Mouse (Mus musculus) liver, embryonic 14 days (tissue): ENCODE data around the gene Uox. TPM values are rescaled to one million over a fixed set of nuclear protein-coding genes. Genes with fewer than 3 reads are reported as not detected.

Experiments used
- polyA plus RNA-seq: library from polyadenylated mRNA; depleted of rRNA; stranded (reverse); fragments of >200 nt; gene quantifications from 2 replicates; pipeline ENCODE4 v1.2.3, GENCODE M21; 2012; rRNA removed

Uox gene
- polyA plus RNA-seq = 2.9 and 3.2 TPM in 2 replicates

GRCm38 (mm10) chr3:146570148-146570782 is at the start of gene Uox:
Uox (plus strand) TSS chr3:146570426.

GRCm38 (mm10) chr3:146520798-146521651 is 49.2 kb upstream of the Uox start, which contains the start of gene Rpf1:
Rpf1 (minus strand) TSS chr3:146521429.

GRCm38 (mm10) chr3:146615496-146615895 is 45.3 kb downstream of the Uox start, which contains the start of gene Dnase2b:
Dnase2b (minus strand) TSS chr3:146615596.

GRCm38 (mm10) chr3:146651217-146651616 is 81.0 kb downstream of the Uox start, which contains the start of gene 4930503B20Rik:
4930503B20Rik (minus strand) TSS chr3:146651317.

Other genes with a start within 250 kb of the Uox start
- 36.1 and 42.8 TPM in 2 replicates for gene Ssx2ip, start 165.8 kb upstream of the Uox start, polyA plus RNA-seq
- 1.7 and 2.1 TPM in 2 replicates for gene Ctbs, start 120.6 kb upstream of the Uox start, polyA plus RNA-seq
- gene Spata1, start 70.7 kb upstream of the Uox start, polyA plus RNA-seq = 1.3 and 1.6 TPM in 2 replicates
- gene Gng5, start 70.6 kb upstream of the Uox start, polyA plus RNA-seq = 126 and 149 TPM in 2 replicates
- gene Rpf1, start 49.0 kb upstream of the Uox start, polyA plus RNA-seq = 24.8 and 25.4 TPM in 2 replicates
- 0.40 and 0.41 TPM in 2 replicates for gene Dnase2b, start 45.2 kb downstream of the Uox start, polyA plus RNA-seq
- gene 4930503B20Rik, start 80.9 kb downstream of the Uox start, polyA plus RNA-seq = not detected in 2 replicates
- 0.08 and 0.10 TPM in 2 replicates for gene Samd13, start 115.2 kb downstream of the Uox start, polyA plus RNA-seq
- gene Prkacb, start 242.6 kb downstream of the Uox start, polyA plus RNA-seq = 6.0 and 6.8 TPM in 2 replicates